Mouse (Mus musculus): Measurements from ENCODE around the gene Klhl6.

DNA sequence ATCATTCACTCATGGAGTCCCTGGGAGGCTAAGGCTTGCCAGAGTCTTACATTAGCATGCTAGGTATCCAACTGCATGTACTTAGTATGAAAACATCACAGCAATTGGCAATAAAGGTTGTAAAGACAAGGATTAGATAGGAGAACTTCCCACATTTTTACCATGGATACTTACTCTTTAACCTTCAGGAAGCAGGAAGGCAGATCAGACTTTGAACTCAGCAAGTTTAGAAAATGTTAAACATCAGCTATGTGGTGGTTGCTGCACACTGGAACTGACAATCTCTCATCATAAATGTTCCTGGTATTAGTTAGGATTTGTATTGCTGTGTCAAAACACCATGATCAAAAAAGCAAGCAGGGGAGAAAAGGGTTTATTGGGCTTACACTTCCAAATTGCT, 29.8 kb upstream of the Klhl6 start:
- no peak for TF ChIP-seq CTCF (IDR thresholded peaks at IDR 0.05)
- TF ChIP-seq EP300 (IDR thresholded peaks at IDR 0.05; ENCODE audit: insufficient read depth, low read depth, low read length) = no peak

All from heart, adult 2 months (tissue).